Mouse (Mus musculus) ES-E14 (cell line): ENCODE measurements around the gene Gm26620. TPM values are rescaled to one million over a fixed set of nuclear protein-coding genes. Genes with fewer than 3 reads are reported as not detected.

ENCODE experiments used
- DNase-seq: peaks from one replicate; pipeline ENCODE4 v3.0.0-alpha.2; 2013; ENCODE audit warnings: low read depth, low spot score
- H3K27ac ChIP-seq: 2 replicates; pipeline ENCODE4 v1.5.1; 2012; ENCODE audit warnings: low read depth, mild to moderate bottlenecking, low read length, moderate library complexity, mixed read lengths; ENCODE audit not compliant: poor library complexity, insufficient read depth, severe bottlenecking
- H3K36me3 ChIP-seq: 2 replicates; pipeline ENCODE4 v1.6.1; 2012; ENCODE audit warnings: mild to moderate bottlenecking, low read length, moderate library complexity, mixed read lengths; ENCODE audit not compliant: control insufficient read depth, poor library complexity, insufficient read depth, severe bottlenecking
- H3K4me1 ChIP-seq, 2 experiments: fragments of 150-350 bp in 1 of 2; sonication (generic) in 1 of 2; 2 replicates each; pipeline ENCODE4 v1.6.1; 2012; ENCODE audit warnings: low read length in 2 of 2, mild to moderate bottlenecking in 1 of 2, mixed read lengths in 1 of 2; ENCODE audit not compliant: control insufficient read depth in 2 of 2, insufficient read depth in 2 of 2, poor library complexity in 1 of 2
- H3K4me3 ChIP-seq, 2 experiments: fragments of 150-350 bp in 1 of 2; sonication (generic) in 1 of 2; 2 replicates each; pipeline ENCODE4 v1.5.1; 2012; ENCODE audit warnings: low read length in 2 of 2, low read depth in 1 of 2, mild to moderate bottlenecking in 1 of 2, mixed read lengths in 1 of 2; ENCODE audit not compliant: insufficient read depth in 1 of 2, poor library complexity in 1 of 2, severe bottlenecking in 1 of 2
- H3K9ac ChIP-seq: 2 replicates; pipeline ENCODE4 v1.6.1; 2012; ENCODE audit warnings: low read depth, mild to moderate bottlenecking, low read length, mixed read lengths; ENCODE audit not compliant: poor library complexity, insufficient read depth, severe bottlenecking
- H3K9me3 ChIP-seq: fragments of 150-350 bp; sonication (generic); 2 replicates; pipeline ENCODE4 v1.6.1; 2012; ENCODE audit warnings: low read depth, mild to moderate bottlenecking, low read length; ENCODE audit not compliant: control insufficient read depth, insufficient read depth
- CHD2 ChIP-seq: IDR thresholded peaks from 2 replicates; pipeline ENCODE4 v1.6.1; 2014; ENCODE audit warnings: mild to moderate bottlenecking, low read depth, low read length, inconsistent platforms
- HCFC1 ChIP-seq: IDR thresholded peaks from 2 replicates; pipeline ENCODE4 v1.6.1; 2012; ENCODE audit warnings: low read length, inconsistent platforms, borderline replicate concordance; ENCODE audit not compliant: insufficient read depth
- MAFK ChIP-seq: IDR thresholded peaks from 2 replicates; pipeline ENCODE4 v1.6.1; 2014; ENCODE audit warnings: mild to moderate bottlenecking, low read depth, low read length, inconsistent platforms; ENCODE audit not compliant: insufficient read depth
- ZC3H11A ChIP-seq: IDR thresholded peaks from 2 replicates; pipeline ENCODE4 v1.6.1; 2012; ENCODE audit warnings: low read depth, mild to moderate bottlenecking, inconsistent platforms, low read length, borderline replicate concordance
- ZNF384 ChIP-seq: IDR thresholded peaks from 2 replicates; pipeline ENCODE4 v1.6.1; 2012; ENCODE audit warnings: low read depth, low read length, inconsistent platforms
- in situ Hi-C, 2 experiments: fragments of 600-800 bp; cut with MboI; formaldehyde crosslinking; loops; one replicate each; pipeline ENCODE4 v1.15.1; 2025; ENCODE audit warnings: low sequenced_read_pairs in 2 of 2, inconsistent platforms in 1 of 2; ENCODE audit not compliant: unreplicated experiment in 2 of 2
- total RNA-seq: library from RNA; depleted of rRNA; stranded (reverse); fragments of 300-350 nt; gene quantifications from 2 replicates; pipeline ENCODE4 v1.2.3, GENCODE M21; 2012; rRNA removed

Gene Gm26620
- total RNA-seq, 1 experiment, result 2.8 TPM

DNA sequence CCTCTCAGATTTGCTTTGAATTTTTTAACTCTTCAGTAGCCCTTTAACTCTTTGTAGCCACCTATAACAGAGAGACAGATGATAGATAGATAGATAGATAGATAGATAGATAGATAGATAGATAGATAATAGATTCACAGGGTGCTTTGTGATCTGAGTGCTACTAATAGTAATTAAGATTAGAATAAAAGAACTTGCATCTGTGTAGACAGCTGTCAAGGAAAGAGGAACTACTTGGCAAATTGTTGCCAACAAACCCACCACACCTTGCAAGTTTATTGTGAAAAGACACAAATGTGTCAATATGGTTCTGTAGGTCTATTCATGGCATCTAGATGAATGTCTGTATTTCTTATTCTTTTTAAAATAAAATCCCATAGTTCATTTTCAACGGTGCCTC lies 49.1 kb downstream of the Gm26620 start:
- Histone ChIP-seq H3K9ac (no peak overlapping the region), H3K4me3 (no peak overlapping the region), H3K4me1 (no peaks in the 10 kb centered on the region), H3K27ac (no peak overlapping the region), H3K36me3 (no peaks in the 10 kb centered on the region), H3K9me3 (no peaks in the 10 kb centered on the region)
- in situ Hi-C loops, result no loop called here
- TF ChIP-seq ZC3H11A, result no peak
- TF ChIP-seq MAFK, result no peak
- TF ChIP-seq CHD2, result no peak
- TF ChIP-seq ZNF384, result no peak
- TF ChIP-seq HCFC1, result no peak
- DNase-seq, result no peak

GRCm38 (mm10) chr1:170934383-170934782 lies 49.5 kb downstream of the Gm26620 start:
- Histone ChIP-seq H3K4me1 (no peaks in the 10 kb centered on the region), H3K36me3 (no peaks in the 10 kb centered on the region), H3K27ac (no peak overlapping the region), H3K9me3 (no peaks in the 10 kb centered on the region), H3K4me3 (no peak overlapping the region), H3K9ac (no peak overlapping the region)
- no peak for DNase-seq
- TF ChIP-seq CHD2 (no peak), ZC3H11A (no peak), HCFC1 (no peak), MAFK (no peak), ZNF384 (no peak)
- in situ Hi-C loops, result no loop called here

Other genes starting within 250 kb of the Gm26620 start
- 1.1 and 2.2 TPM in 2 replicates for gene Olfml2b, start 240.5 kb upstream of the Gm26620 start, total RNA-seq
- 33.2 and 39.0 TPM in 2 replicates for gene Atf6, start 17.3 kb upstream of the Gm26620 start, total RNA-seq
- 35.0 and 47.6 TPM in 2 replicates for gene Dusp12, start 475 bp downstream of the Gm26620 start, total RNA-seq
- 0.16 TPM in 1 of 2 replicates, not detected in the other for gene Fcrlb, start 27.9 kb downstream of the Gm26620 start, total RNA-seq
- not detected in 2 replicates for gene Fcrla, start 42.5 kb downstream of the Gm26620 start, total RNA-seq
- 2.4 and 4.5 TPM in 2 replicates for gene Fcgr2b, start 91.5 kb downstream of the Gm26620 start, total RNA-seq
- gene Fcgr4, start 133.9 kb downstream of the Gm26620 start, total RNA-seq, result 0.49 TPM in 1 of 2 replicates, not detected in the other
- 0.32 and 0.40 TPM in 2 replicates for gene Fcgr3, start 179.9 kb downstream of the Gm26620 start, total RNA-seq
- not detected in 2 replicates for gene Cfap126, start 228.9 kb downstream of the Gm26620 start, total RNA-seq